Mouse (Mus musculus) ES-Bruce4 (cell line): ENCODE results near the gene Rpp25l. TPM values are rescaled to one million over a fixed set of nuclear protein-coding genes. Genes with fewer than 3 reads are reported as not detected.

Source experiments
- H3K27ac ChIP-seq: 2 replicates; pipeline ENCODE4 v1.5.1; 2012; ENCODE audit warnings: low read length, inconsistent platforms; ENCODE audit not compliant: insufficient read depth
- H3K27me3 ChIP-seq: 2 replicates; pipeline ENCODE4 v1.6.1; 2012; ENCODE audit warnings: mild to moderate bottlenecking, low read length, inconsistent platforms; ENCODE audit not compliant: control insufficient read depth, poor library complexity, insufficient read depth, severe bottlenecking
- H3K36me3 ChIP-seq: 2 replicates; pipeline ENCODE4 v1.6.1; 2012; ENCODE audit warnings: inconsistent platforms, mild to moderate bottlenecking, low read length, moderate library complexity; ENCODE audit not compliant: control insufficient read depth, poor library complexity, insufficient read depth, severe bottlenecking
- H3K4me1 ChIP-seq: one replicate; pipeline ENCODE4 v1.8.1; 2011; ENCODE audit warnings: low read length; ENCODE audit not compliant: control insufficient read depth, insufficient read depth
- H3K4me3 ChIP-seq: 2 replicates; pipeline ENCODE4 v1.5.1; 2011; ENCODE audit warnings: low read depth, mild to moderate bottlenecking, low read length
- H3K9ac ChIP-seq: 2 replicates; pipeline ENCODE4 v1.6.1; 2012; ENCODE audit warnings: low read depth, mild to moderate bottlenecking, inconsistent platforms; ENCODE audit not compliant: poor library complexity, severe bottlenecking
- H3K9me3 ChIP-seq: replicated peaks from 2 replicates; pipeline ENCODE4 v1.6.1; 2012; ENCODE audit warnings: mild to moderate bottlenecking, low read length, inconsistent platforms; ENCODE audit not compliant: control insufficient read depth, poor library complexity, insufficient read depth, severe bottlenecking
- CTCF ChIP-seq: IDR thresholded peaks from one replicate; pipeline ENCODE4 v1.8.1; 2011; ENCODE audit warnings: low read depth, low read length
- EP300 ChIP-seq: IDR thresholded peaks from 2 replicates; pipeline ENCODE4 v1.6.1; 2011; ENCODE audit warnings: low read depth, low read length; ENCODE audit not compliant: insufficient read depth
- POLR2A ChIP-seq: IDR thresholded peaks from one replicate; pipeline ENCODE4 v1.8.1; 2011; ENCODE audit warnings: low read length; ENCODE audit not compliant: insufficient read depth
- polyA plus RNA-seq: library from polyadenylated mRNA; stranded (reverse); fragments of >200 nt; gene quantifications from 2 replicates; pipeline ENCODE4 v1.2.4, GENCODE M21; 2011; ENCODE audit warnings: low read depth; ENCODE audit not compliant: missing spikeins, insufficient read depth, insufficient read length

Rpp25l gene
- polyA plus RNA-seq, 1 experiment = 23.8 TPM

GRCm38 (mm10) chr4:41670836-41671235 lies 42.5 kb downstream of the Rpp25l start:
- Histone ChIP-seq H3K9me3 (no peaks in the 10 kb centered on the region), H3K27me3 (no peaks in the 10 kb centered on the region), H3K27ac (no peak overlapping the region), H3K4me3 (no peak overlapping the region), H3K9ac (no peak overlapping the region), H3K4me1 (peaks cover 2% of the 10 kb centered on the region), H3K36me3 (no peaks in the 10 kb centered on the region)
- no peak for TF ChIP-seq EP300
- no peak for TF ChIP-seq CTCF
- TF ChIP-seq POLR2A = no peak

- TF ChIP-seq CTCF (no peak), EP300 (no peak), POLR2A (no peak)
- Histone ChIP-seq H3K27ac (no peak overlapping the region), H3K9ac (no peak overlapping the region), H3K9me3 (no peaks in the 10 kb centered on the region), H3K27me3 (no peaks in the 10 kb centered on the region), H3K4me1 (peaks cover 3% of the 10 kb centered on the region), H3K4me3 (no peak overlapping the region), H3K36me3 (no peaks in the 10 kb centered on the region)
Observed at GRCm38 (mm10) chr4:41666646-41667045, 46.7 kb downstream of the Rpp25l start.

- Histone ChIP-seq H3K9me3 (no peaks in the 10 kb centered on the region), H3K4me1 (peaks cover 3% of the 10 kb centered on the region), H3K9ac (no peak overlapping the region), H3K36me3 (no peaks in the 10 kb centered on the region), H3K27me3 (no peaks in the 10 kb centered on the region), H3K27ac (no peak overlapping the region), H3K4me3 (no peak overlapping the region)
- TF ChIP-seq POLR2A (no peak), EP300 (no peak), CTCF (no peak)
Observed at GRCm38 (mm10) chr4:41665009-41665675, 48.2 kb downstream of the Rpp25l start.

GRCm38 (mm10) chr4:41664533-41664932 lies 48.8 kb downstream of the Rpp25l start:
- no peak overlapping the region for H3K27ac ChIP-seq
- H3K9me3 ChIP-seq = no peaks in the 10 kb centered on the region
- no peak overlapping the region for H3K4me3 ChIP-seq
- peaks cover 3% of the 10 kb centered on the region for H3K4me1 ChIP-seq
- H3K9ac ChIP-seq = no peak overlapping the region
- peak; percentile 81 for TF ChIP-seq EP300
- no peak for TF ChIP-seq POLR2A
- no peaks in the 10 kb centered on the region for H3K36me3 ChIP-seq
- no peaks in the 10 kb centered on the region for H3K27me3 ChIP-seq

- no peak overlapping the region for H3K27ac ChIP-seq
- no peaks in the 10 kb centered on the region for H3K27me3 ChIP-seq
- H3K36me3 ChIP-seq = no peaks in the 10 kb centered on the region
- peaks cover 5% of the 10 kb centered on the region for H3K4me1 ChIP-seq
- no peaks in the 10 kb centered on the region for H3K9me3 ChIP-seq
- H3K4me3 ChIP-seq = no peak overlapping the region
- no peak overlapping the region for H3K9ac ChIP-seq
- no peak for TF ChIP-seq CTCF
- TF ChIP-seq POLR2A = no peak
- no peak for TF ChIP-seq EP300
Observed at GRCm38 (mm10) chr4:41663614-41664013, 49.7 kb downstream of the Rpp25l start.

GRCm38 (mm10) chr4:41662723-41663122 lies 50.6 kb downstream of the Rpp25l start:
- no peaks in the 10 kb centered on the region for H3K9me3 ChIP-seq
- no peaks in the 10 kb centered on the region for H3K27me3 ChIP-seq
- no peak overlapping the region for H3K4me3 ChIP-seq
- H3K36me3 ChIP-seq = no peaks in the 10 kb centered on the region
- H3K4me1 ChIP-seq = peaks cover 9% of the 10 kb centered on the region
- no peak overlapping the region for H3K27ac ChIP-seq
- no peak for TF ChIP-seq POLR2A
- no peak for TF ChIP-seq CTCF
- TF ChIP-seq EP300 = no peak
- H3K9ac ChIP-seq = no peak overlapping the region

Other genes starting within 250 kb of the Rpp25l start
- 20.3 and 25.7 TPM in 2 replicates for gene Kif24, start 248.6 kb downstream of the Rpp25l start, polyA plus RNA-seq
- gene Nudt2, start 248.4 kb downstream of the Rpp25l start, polyA plus RNA-seq = 37.4 and 38.3 TPM in 2 replicates
- 3.8 and 3.9 TPM in 2 replicates for gene AI464131, start 210.5 kb downstream of the Rpp25l start, polyA plus RNA-seq
- gene 1110017D15Rik, start 196.2 kb downstream of the Rpp25l start, polyA plus RNA-seq = not detected in 2 replicates
- gene Fam219a, start 144.0 kb downstream of the Rpp25l start, polyA plus RNA-seq = 3.8 and 4.3 TPM in 2 replicates
- gene Dnaic1, start 143.8 kb downstream of the Rpp25l start, polyA plus RNA-seq = 4.3 and 7.3 TPM in 2 replicates
- 5.3 and 5.4 TPM in 2 replicates for gene Enho, start 73.2 kb downstream of the Rpp25l start, polyA plus RNA-seq
- 23.9 and 27.1 TPM in 2 replicates for gene Cntfr, start 16.4 kb downstream of the Rpp25l start, polyA plus RNA-seq
- gene Il11ra1, start 13.5 kb downstream of the Rpp25l start, polyA plus RNA-seq = 4.5 and 4.7 TPM in 2 replicates
- gene Dctn3, start 9.6 kb upstream of the Rpp25l start, polyA plus RNA-seq = 65.1 and 67.6 TPM in 2 replicates
- gene Arid3c, start 17.6 kb upstream of the Rpp25l start, polyA plus RNA-seq = 0.64 and 0.69 TPM in 2 replicates
- 21.7 and 21.9 TPM in 2 replicates for gene Galt, start 41.7 kb upstream of the Rpp25l start, polyA plus RNA-seq
- 62.6 and 63.1 TPM in 2 replicates for gene Sigmar1, start 42.6 kb upstream of the Rpp25l start, polyA plus RNA-seq
- gene Ccl27a, start 60.7 kb upstream of the Rpp25l start, polyA plus RNA-seq = 28.4 and 32.8 TPM in 2 replicates
- not detected in 2 replicates for gene Gm21541, start 190.1 kb upstream of the Rpp25l start, polyA plus RNA-seq
- 0.94 and 2.3 TPM in 2 replicates for gene Gm20878, start 228.0 kb upstream of the Rpp25l start, polyA plus RNA-seq